Mouse (Mus musculus) small intestine, adult 2 months (tissue): ENCODE data around the gene Ptprd.

Experiments
- CTCF ChIP-seq: fragments of 200-500 bp; IDR thresholded peaks from 2 replicates; pipeline ENCODE4 v1.5.1; 2012; ENCODE audit warnings: low read depth, mild to moderate bottlenecking, control low read depth, inconsistent platforms, low read length, moderate library complexity, mixed read lengths; ENCODE audit not compliant: insufficient replicate concordance, insufficient read length; ENCODE audit errors: extremely low read depth
- POLR2A ChIP-seq: fragments of 200-500 bp; IDR thresholded peaks from 2 replicates; pipeline ENCODE4 v1.6.1; 2012; ENCODE audit warnings: low read depth, mild to moderate bottlenecking, control low read depth, inconsistent platforms, low read length, moderate library complexity

- TF ChIP-seq CTCF (no peak), POLR2A (no peak)
Measured at GRCm38 (mm10) chr4:77717792-77718191, 494.0 kb downstream of the Ptprd start.
